Mouse (Mus musculus) intestine, postnatal 0 days (tissue): ENCODE data around the gene Pin4. TPM values are rescaled to one million over a fixed set of nuclear protein-coding genes. Genes with fewer than 3 reads are reported as not detected.
"Not testable (repeated sequence)": the region's sequence is repeated elsewhere in the genome, so short reads cannot be mapped to it uniquely, and the experiment has no call there.

Source experiments
- ATAC-seq: fragments of 200-750 bp; cut with Nextera tagmentation; 2 replicates; pipeline ENCODE4 v1.8.0; 2017; ENCODE audit warnings: mild to moderate bottlenecking, moderate TSS enrichment, moderate library complexity
- H3K27ac ChIP-seq: fragments of 300-500 bp; sonication (generic); 2 replicates; pipeline ENCODE4 v1.5.1; 2014; ENCODE audit warnings: mild to moderate bottlenecking, low read depth, low read length, moderate library complexity
- H3K27me3 ChIP-seq: fragments of 300-500 bp; sonication (generic); replicated peaks from 2 replicates; pipeline ENCODE4 v1.6.1; 2014; ENCODE audit warnings: low read length, mixed read lengths; ENCODE audit not compliant: control insufficient read depth, insufficient read depth
- H3K36me3 ChIP-seq: fragments of 300-500 bp; sonication (generic); 2 replicates; pipeline ENCODE4 v1.6.1; 2014; ENCODE audit warnings: mild to moderate bottlenecking, moderate library complexity; ENCODE audit not compliant: control insufficient read depth, insufficient read depth
- H3K4me1 ChIP-seq: fragments of 300-500 bp; sonication (generic); replicated peaks from 2 replicates; pipeline ENCODE4 v1.6.1; 2014; ENCODE audit warnings: antibody characterized with exemption, low read length, mixed read lengths; ENCODE audit not compliant: control insufficient read depth, insufficient read depth
- H3K4me2 ChIP-seq: fragments of 300-500 bp; sonication (generic); replicated peaks from 2 replicates; pipeline ENCODE4 v1.6.1; 2014; ENCODE audit warnings: low read depth, mild to moderate bottlenecking, moderate library complexity
- H3K4me3 ChIP-seq: fragments of 300-500 bp; sonication (generic); 2 replicates; pipeline ENCODE4 v1.5.1; 2014; ENCODE audit warnings: low read depth, low read length
- H3K9ac ChIP-seq: fragments of 300-500 bp; sonication (generic); 2 replicates; pipeline ENCODE4 v1.6.1; 2014; ENCODE audit warnings: mild to moderate bottlenecking, low read depth, low read length
- H3K9me3 ChIP-seq: fragments of 300-500 bp; sonication (generic); 2 replicates; pipeline ENCODE4 v1.6.1; 2016; ENCODE audit warnings: mixed run types; ENCODE audit not compliant: control insufficient read depth
- CTCF ChIP-seq: sonication (generic); IDR thresholded peaks from 2 replicates; pipeline ENCODE4 v1.5.1; 2016; ENCODE audit warnings: low read depth, mild to moderate bottlenecking, control low read depth, antibody characterized with exemption, moderate library complexity
- WGBS: fragments of 180-500 bp; shearing (Covaris S2); extraction: QIAGEN DNeasy Blood & Tissue Kit; methylation state at CpG from one replicate; pipeline ENCODE4 v1.1.7; 2014; 5-methylcytosine and 5-hydroxymethylcytosine counted together
- polyA plus RNA-seq: library from polyadenylated mRNA; unstranded; fragments of >200 nt; fragmentation: Nextera tagmentation; extraction: Ambion mirVana; gene quantifications from 2 replicates; pipeline ENCODE4 v1.2.1, GENCODE M21; 2015

Gene Pin4
- polyA plus RNA-seq, 1 experiment from 2014 or later = 61.0 TPM

DNA sequence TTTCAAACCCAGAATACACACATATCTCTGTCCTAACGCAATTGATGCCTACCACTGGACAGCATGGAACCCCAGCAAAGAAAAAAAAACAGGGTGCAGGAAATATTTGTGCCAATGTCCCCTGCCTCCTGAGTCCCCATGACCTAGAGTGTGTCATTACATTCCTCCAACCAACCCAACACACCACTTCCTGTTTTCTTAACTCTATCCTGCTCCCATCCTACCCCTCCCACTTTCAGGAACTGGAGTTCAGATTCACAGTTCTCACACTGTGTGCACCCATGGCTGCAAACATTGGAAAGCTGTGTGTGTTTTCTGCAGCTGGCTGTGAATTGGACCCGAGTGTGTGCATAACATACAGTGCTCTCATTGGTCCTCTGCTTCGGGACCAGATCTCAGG is 28.6 kb upstream of the Pin4 start:
- Histone ChIP-seq H3K4me3 (no peak overlapping the region), H3K9me3 (no peaks in the 10 kb centered on the region), H3K27me3 (no peaks in the 10 kb centered on the region), H3K4me1 (no peaks in the 10 kb centered on the region), H3K27ac (no peak overlapping the region), H3K9ac (no peak overlapping the region), H3K4me2 (no peak overlapping the region), H3K36me3 (no peaks in the 10 kb centered on the region)
- 63% methylated on average over 3 of the region's 3 CpGs for WGBS
- ATAC-seq = no peak
- TF ChIP-seq CTCF = no peak

DNA sequence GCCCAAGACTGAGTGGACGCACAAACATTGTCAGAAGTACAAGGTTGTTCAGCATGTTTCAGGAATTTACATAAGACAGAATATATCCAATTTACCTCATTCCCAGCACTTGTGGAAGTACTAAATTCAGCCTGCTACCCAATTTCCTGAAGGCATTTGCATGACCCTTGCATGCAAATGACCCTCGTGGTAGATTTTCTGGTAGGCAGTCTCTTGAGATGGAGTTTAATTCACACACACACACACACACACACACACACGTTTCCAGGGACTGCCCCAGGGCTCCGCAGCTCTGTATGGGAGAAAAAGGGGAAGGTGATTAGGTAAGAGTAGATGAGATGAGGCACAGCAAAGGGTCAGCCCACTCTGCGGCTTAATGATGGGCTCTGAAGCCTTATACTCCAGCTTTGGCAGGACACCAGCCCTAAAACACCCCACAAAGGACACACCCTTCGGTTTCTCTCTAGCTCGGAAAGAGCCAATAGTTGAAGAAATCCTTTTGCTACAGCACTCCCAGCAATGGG is 24.8 kb upstream of the Pin4 start:
- Histone ChIP-seq H3K9ac (no peak overlapping the region), H3K27ac (no peak overlapping the region), H3K9me3 (no peaks in the 10 kb centered on the region), H3K27me3 (no peaks in the 10 kb centered on the region), H3K4me1 (no peaks in the 10 kb centered on the region), H3K4me3 (no peak overlapping the region), H3K4me2 (no peak overlapping the region), H3K36me3 (no peaks in the 10 kb centered on the region)
- 73% methylated on average over 7 of the region's 7 CpGs for WGBS
- ATAC-seq = no peak
- TF ChIP-seq CTCF = no peak

DNA sequence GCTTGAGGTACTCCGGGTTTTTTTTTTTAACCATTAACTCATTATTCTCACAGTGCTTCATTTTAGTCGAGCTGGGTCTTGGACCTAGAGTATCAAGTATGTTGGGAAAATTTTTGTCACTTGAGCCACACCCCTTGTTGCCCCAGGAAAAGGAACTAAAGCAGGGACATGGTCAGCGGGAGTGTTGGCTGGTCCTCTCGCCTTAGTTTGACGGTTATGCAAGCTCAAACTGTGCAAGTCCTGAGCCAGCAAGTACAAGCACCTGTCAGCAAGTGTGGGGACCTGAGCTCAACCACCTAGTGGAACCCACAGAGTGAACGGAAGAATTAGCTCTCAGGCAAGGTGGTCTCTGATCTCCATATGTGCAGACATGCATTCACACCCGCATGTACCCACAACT is 17.4 kb upstream of the Pin4 start:
- H3K4me3 ChIP-seq = no peak overlapping the region
- WGBS = 65% methylated on average over 7 of the region's 7 CpGs
- ATAC-seq = no peak
- no peak for TF ChIP-seq CTCF
- no peak overlapping the region for H3K27ac ChIP-seq
- H3K9me3 ChIP-seq = no peaks in the 10 kb centered on the region
- no peaks in the 10 kb centered on the region for H3K36me3 ChIP-seq
- no peaks in the 10 kb centered on the region for H3K27me3 ChIP-seq
- H3K4me2 ChIP-seq = no peak overlapping the region
- H3K9ac ChIP-seq = no peak overlapping the region
- no peaks in the 10 kb centered on the region for H3K4me1 ChIP-seq

DNA sequence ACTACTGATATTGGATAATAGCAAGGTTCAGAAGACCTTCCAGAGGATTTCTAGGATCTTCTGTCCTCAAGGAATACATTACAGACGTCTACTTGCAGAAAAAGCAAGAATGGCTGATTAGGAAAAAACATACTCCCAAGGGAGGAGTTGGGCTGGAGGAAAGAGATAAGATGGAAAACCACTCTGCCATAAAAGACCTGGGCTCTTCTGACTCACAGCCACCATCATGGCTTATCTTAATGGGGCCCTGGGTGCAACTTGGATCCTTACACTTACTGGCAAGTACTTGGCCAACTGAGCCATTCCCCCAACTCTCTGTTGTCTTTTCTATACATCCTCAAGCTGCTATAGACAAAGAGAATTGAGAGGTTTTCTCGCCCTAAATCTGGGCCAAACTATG is 15.4 kb upstream of the Pin4 start:
- not testable (repeated sequence) for H3K36me3 ChIP-seq, ATAC-seq, H3K27me3 ChIP-seq, H3K4me1 ChIP-seq, H3K4me2 ChIP-seq, H3K9ac ChIP-seq, H3K4me3 ChIP-seq, H3K9me3 ChIP-seq, H3K27ac ChIP-seq
- WGBS = 47% methylated on average over 2 of the region's 2 CpGs

DNA sequence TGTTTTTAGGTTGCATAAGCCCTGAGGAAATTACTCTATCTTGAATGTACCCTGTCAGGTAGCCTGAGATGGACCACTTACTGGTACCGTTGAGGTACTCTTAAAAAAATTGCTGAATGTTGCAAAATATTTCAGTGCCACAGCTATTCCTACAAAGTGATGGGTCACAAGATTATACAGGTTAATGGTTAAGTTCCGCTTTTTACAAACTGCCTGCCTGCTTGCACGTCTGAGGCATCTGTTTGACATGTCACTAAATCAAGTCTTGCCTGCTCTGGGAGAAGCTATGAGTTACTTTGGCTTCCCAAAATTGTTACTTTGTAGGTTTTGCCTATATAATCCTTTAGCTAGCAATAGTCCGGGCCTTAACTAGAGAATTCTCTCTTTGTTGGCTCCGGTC is 9.9 kb upstream of the Pin4 start:
- not testable (repeated sequence) for H3K36me3 ChIP-seq, H3K27me3 ChIP-seq
- WGBS = 66% methylated on average over 5 of the region's 5 CpGs

DNA sequence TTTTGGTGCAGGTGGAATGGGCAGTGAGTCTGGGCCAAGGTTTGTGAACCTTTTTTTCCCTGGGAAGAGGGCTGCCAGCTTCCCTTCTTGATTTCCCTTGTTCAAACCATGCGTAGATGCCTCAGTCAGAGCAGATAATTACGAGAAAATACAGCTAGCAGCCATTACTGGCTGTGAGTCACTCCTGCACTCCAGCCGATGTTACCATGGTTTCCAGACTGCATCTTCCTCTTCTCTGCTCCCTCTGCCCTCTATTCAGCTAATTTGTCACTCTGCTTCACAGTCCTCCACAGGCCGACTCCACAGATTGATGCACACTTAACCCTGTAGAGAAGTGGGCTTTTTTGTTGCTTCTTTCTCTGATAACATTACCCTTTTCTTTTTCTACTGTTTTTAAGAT is 3.6 kb upstream of the Pin4 start:
- no peaks in the 10 kb centered on the region for H3K27me3 ChIP-seq
- no peak overlapping the region for H3K27ac ChIP-seq
- 69% methylated on average over 4 of the region's 4 CpGs for WGBS
- H3K4me1 ChIP-seq = no peaks in the 10 kb centered on the region
- H3K36me3 ChIP-seq = no peaks in the 10 kb centered on the region
- H3K9ac ChIP-seq = no peak overlapping the region
- no peak for ATAC-seq
- H3K4me2 ChIP-seq = no peak overlapping the region
- no peaks in the 10 kb centered on the region for H3K9me3 ChIP-seq
- TF ChIP-seq CTCF = no peak
- no peak overlapping the region for H3K4me3 ChIP-seq

More for the DNA sequence above, 9.9 kb upstream of the Pin4 start:
- not testable (repeated sequence) for ATAC-seq, H3K9ac ChIP-seq, H3K4me3 ChIP-seq, H3K9me3 ChIP-seq, H3K4me2 ChIP-seq, H3K27ac ChIP-seq, H3K4me1 ChIP-seq

DNA sequence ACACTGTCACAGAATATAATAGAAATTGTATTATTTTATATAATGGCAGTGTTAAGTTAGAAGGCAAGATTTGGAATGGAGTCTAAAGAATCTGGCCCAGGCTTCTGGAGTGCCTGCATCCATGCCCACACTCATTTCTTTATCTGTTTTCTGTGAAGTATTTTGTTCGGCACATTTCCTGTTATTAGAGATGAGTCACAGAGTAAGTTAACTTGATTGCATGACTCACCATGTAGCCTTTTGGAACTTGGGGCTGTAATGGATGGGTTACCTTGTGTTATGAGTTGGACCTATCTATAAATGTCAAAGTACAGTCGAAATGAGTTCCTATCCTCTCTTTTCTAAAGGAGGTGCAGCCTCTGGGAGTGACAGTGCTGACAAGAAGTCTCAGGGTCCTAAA is 2.1 kb downstream of the Pin4 start:
- no peak for TF ChIP-seq CTCF
- Histone ChIP-seq H3K27ac (no peak overlapping the region), H3K4me1 (no peaks in the 10 kb centered on the region), H3K4me3 (no peak overlapping the region), H3K9ac (no peak overlapping the region), H3K9me3 (no peaks in the 10 kb centered on the region), H3K36me3 (0 out of 2 replicates have a peak, but pooled peaks cover 5% of the 10 kb centered on the region), H3K4me2 (no peak overlapping the region), H3K27me3 (no peaks in the 10 kb centered on the region)
- 55% methylated on average over 2 of the region's 2 CpGs for WGBS
- peak; percentile 30 for ATAC-seq
